Mouse (Mus musculus) MEL (cell line): Measurements from ENCODE around the gene Spi1. TPM values are rescaled to one million over a fixed set of nuclear protein-coding genes. Genes with fewer than 3 reads are reported as not detected.

ENCODE experiments used
- DNase-seq: peaks from one replicate; pipeline ENCODE4 v3.0.0; 2011; ENCODE audit warnings: low read depth, low spot score
- H3K27ac ChIP-seq: 2 replicates; pipeline ENCODE4 v1.5.1; 2012; ENCODE audit warnings: low read depth, mild to moderate bottlenecking, control low read depth, low read length, moderate library complexity; ENCODE audit not compliant: control insufficient read depth
- H3K27me3 ChIP-seq, 2 experiments: fragments of 150-350 bp in 1 of 2; sonication (generic) in 1 of 2; 2 replicates each; pipeline ENCODE4 v1.6.1; 2012; ENCODE audit warnings: low read length in 2 of 2, mild to moderate bottlenecking in 2 of 2, improper control_type of control experiment in 1 of 2, moderate library complexity in 1 of 2; ENCODE audit not compliant: insufficient read depth in 2 of 2, control insufficient read depth in 1 of 2
- H3K36me3 ChIP-seq, 2 experiments: 2 replicates each; pipeline ENCODE4 v1.6.1; 2012 to 2014; ENCODE audit warnings: low read length in 2 of 2, improper control_type of control experiment in 1 of 2, inconsistent platforms in 1 of 2, mild to moderate bottlenecking in 1 of 2; ENCODE audit not compliant: insufficient read depth in 2 of 2, control insufficient read depth in 1 of 2
- H3K4me1 ChIP-seq, 2 experiments: fragments of 150-350 bp in 1 of 2; sonication (generic) in 1 of 2; 2 replicates each; pipeline ENCODE4 v1.6.1; 2012; ENCODE audit warnings: low read length in 2 of 2, improper control_type of control experiment in 1 of 2, mild to moderate bottlenecking in 1 of 2; ENCODE audit not compliant: insufficient read depth in 2 of 2, control insufficient read depth in 1 of 2
- H3K4me3 ChIP-seq, 2 experiments: fragments of 150-350 bp in 1 of 2; sonication (generic) in 1 of 2; 2 replicates each; pipeline ENCODE4 v1.5.1; 2012; ENCODE audit warnings: low read depth in 2 of 2, low read length in 2 of 2, mild to moderate bottlenecking in 2 of 2, moderate library complexity in 2 of 2, control low read depth in 1 of 2, improper control_type of control experiment in 1 of 2; ENCODE audit not compliant: control insufficient read depth in 1 of 2, insufficient read depth in 1 of 2
- H3K79me2 ChIP-seq: 2 replicates; pipeline ENCODE4 v1.6.1; 2012; ENCODE audit warnings: mild to moderate bottlenecking, low read length, moderate library complexity; ENCODE audit not compliant: control insufficient read depth, poor library complexity, insufficient read depth
- H3K9ac ChIP-seq: 2 replicates; pipeline ENCODE4 v1.6.1; 2012; ENCODE audit warnings: low read depth, mild to moderate bottlenecking, control low read depth, low read length, moderate library complexity; ENCODE audit not compliant: control insufficient read depth, poor library complexity, severe bottlenecking
- H3K9me3 ChIP-seq: fragments of 150-350 bp; sonication (generic); replicated peaks from 2 replicates; pipeline ENCODE4 v1.6.1; 2012; ENCODE audit warnings: mild to moderate bottlenecking, low read length, improper control_type of control experiment, moderate library complexity; ENCODE audit not compliant: insufficient read depth
- CHD1 ChIP-seq: IDR thresholded peaks from 2 replicates; pipeline ENCODE4 v1.6.1; 2012; ENCODE audit warnings: low read depth, mild to moderate bottlenecking, inconsistent platforms, low read length, improper control_type of control experiment
- CHD2 ChIP-seq: IDR thresholded peaks from 2 replicates; pipeline ENCODE4 v1.6.1; 2011; ENCODE audit warnings: low read length, improper control_type of control experiment
- CTCF ChIP-seq, 3 experiments: IDR thresholded peaks in 2 of 3; conservative IDR thresholded peaks in 1 of 3; 2 replicates each; pipeline ENCODE4 v1.5.1; 2011 to 2012; ENCODE audit warnings: low read length in 3 of 3, low read depth in 2 of 3, mild to moderate bottlenecking in 2 of 3, improper control_type of control experiment in 1 of 3, inconsistent platforms in 1 of 3, mixed read lengths in 1 of 3, moderate library complexity in 1 of 3; ENCODE audit not compliant: control insufficient read depth in 1 of 3, insufficient read depth in 1 of 3, poor library complexity in 1 of 3, severe bottlenecking in 1 of 3
- EP300 ChIP-seq, 2 experiments: IDR thresholded peaks; 2 replicates each; pipeline ENCODE4 v1.6.1; 2011; ENCODE audit warnings: improper control_type of control experiment in 2 of 2, low read length in 2 of 2, low read depth in 1 of 2, mild to moderate bottlenecking in 1 of 2
- ETS1 ChIP-seq: IDR thresholded peaks from 2 replicates; pipeline ENCODE4 v1.6.1; 2012; ENCODE audit warnings: low read depth, mild to moderate bottlenecking, inconsistent platforms, low read length, improper control_type of control experiment, moderate library complexity
- GABPA ChIP-seq: IDR thresholded peaks from 2 replicates; pipeline ENCODE4 v1.6.1; 2012; ENCODE audit warnings: low read depth, mild to moderate bottlenecking, inconsistent platforms, low read length, improper control_type of control experiment, moderate library complexity
- GATA1 ChIP-seq: IDR thresholded peaks from 2 replicates; pipeline ENCODE4 v1.6.1; 2011; ENCODE audit warnings: low read depth, low read length, improper control_type of control experiment
- KAT2A ChIP-seq: conservative IDR thresholded peaks from 2 replicates; pipeline ENCODE4 v1.6.1; 2012; ENCODE audit warnings: low read depth, low read length, improper control_type of control experiment, inconsistent platforms
- MAX ChIP-seq: IDR thresholded peaks from 2 replicates; pipeline ENCODE4 v1.6.1; 2011; ENCODE audit warnings: low read length, improper control_type of control experiment
- MAZ ChIP-seq: IDR thresholded peaks from 2 replicates; pipeline ENCODE4 v1.6.1; 2012; ENCODE audit warnings: low read depth, mild to moderate bottlenecking, inconsistent platforms, low read length, improper control_type of control experiment
- MEF2A ChIP-seq: IDR thresholded peaks from 2 replicates; pipeline ENCODE4 v1.6.1; 2014; ENCODE audit warnings: low read depth, mild to moderate bottlenecking, inconsistent platforms, low read length, improper control_type of control experiment; ENCODE audit not compliant: poor library complexity, insufficient replicate concordance, severe bottlenecking; ENCODE audit errors: extremely low read depth
- MXI1 ChIP-seq: IDR thresholded peaks from 2 replicates; pipeline ENCODE4 v1.6.1; 2011; ENCODE audit warnings: mild to moderate bottlenecking, low read depth, low read length, improper control_type of control experiment
- MYB ChIP-seq: IDR thresholded peaks from 2 replicates; pipeline ENCODE4 v1.6.1; 2011; ENCODE audit warnings: mild to moderate bottlenecking, low read depth, low read length, improper control_type of control experiment
- MYC ChIP-seq: IDR thresholded peaks from 2 replicates; pipeline ENCODE4 v1.6.1; 2011; ENCODE audit warnings: low read depth, mild to moderate bottlenecking, low read length, improper control_type of control experiment, moderate library complexity
- NELFE ChIP-seq: IDR thresholded peaks from 2 replicates; pipeline ENCODE4 v1.6.1; 2011; ENCODE audit warnings: low read depth, low read length, improper control_type of control experiment
- NRF1 ChIP-seq: IDR thresholded peaks from 2 replicates; pipeline ENCODE4 v1.6.1; 2014; ENCODE audit warnings: low read depth, mild to moderate bottlenecking, inconsistent platforms, low read length, improper control_type of control experiment, moderate library complexity; ENCODE audit not compliant: poor library complexity, insufficient read depth, severe bottlenecking
- POLR2A ChIP-seq, 2 experiments: IDR thresholded peaks; 2 replicates each; pipeline ENCODE4 v1.6.1; 2011 to 2012; ENCODE audit warnings: low read length in 2 of 2, mild to moderate bottlenecking in 2 of 2, control low read depth in 1 of 2, improper control_type of control experiment in 1 of 2, low read depth in 1 of 2, moderate library complexity in 1 of 2; ENCODE audit not compliant: control insufficient read depth in 1 of 2, insufficient read depth in 1 of 2, poor library complexity in 1 of 2
- POLR2AphosphoS5 ChIP-seq: IDR thresholded peaks from 2 replicates; pipeline ENCODE4 v1.6.1; 2012; ENCODE audit warnings: low read depth, borderline replicate concordance, mild to moderate bottlenecking, inconsistent platforms, low read length, moderate library complexity, mixed read lengths
- RCOR1 ChIP-seq: IDR thresholded peaks from 2 replicates; pipeline ENCODE4 v1.6.1; 2012; ENCODE audit warnings: low read depth, mild to moderate bottlenecking, inconsistent platforms, low read length, improper control_type of control experiment
- TAL1 ChIP-seq: IDR thresholded peaks from 2 replicates; pipeline ENCODE4 v1.6.1; 2012; ENCODE audit warnings: mild to moderate bottlenecking, inconsistent platforms, low read length, moderate library complexity, mixed read lengths
- TBP ChIP-seq: IDR thresholded peaks from 2 replicates; pipeline ENCODE4 v1.8.0; 2011; ENCODE audit warnings: low read depth, low read length, improper control_type of control experiment
- TCF12 ChIP-seq: IDR thresholded peaks from 2 replicates; pipeline ENCODE4 v1.6.1; 2014; ENCODE audit warnings: low read depth, mild to moderate bottlenecking, inconsistent platforms, low read length, improper control_type of control experiment, moderate library complexity
- UBTF ChIP-seq: IDR thresholded peaks from 2 replicates; pipeline ENCODE4 v1.6.1; 2012; ENCODE audit warnings: low read depth, mild to moderate bottlenecking, inconsistent platforms, low read length, improper control_type of control experiment, moderate library complexity, borderline replicate concordance; ENCODE audit not compliant: insufficient read depth
- USF2 ChIP-seq, 2 experiments: IDR thresholded peaks; 2 replicates each; pipeline ENCODE4 v1.6.1; 2011 to 2012; ENCODE audit warnings: improper control_type of control experiment in 2 of 2, low read length in 2 of 2, borderline replicate concordance in 1 of 2, inconsistent platforms in 1 of 2, low read depth in 1 of 2, mild to moderate bottlenecking in 1 of 2; ENCODE audit not compliant: insufficient read depth in 1 of 2
- ZC3H11A ChIP-seq: IDR thresholded peaks from 2 replicates; pipeline ENCODE4 v1.6.1; 2012; ENCODE audit warnings: low read depth, mild to moderate bottlenecking, inconsistent platforms, low read length, improper control_type of control experiment
- ZMIZ1 ChIP-seq: IDR thresholded peaks from 2 replicates; pipeline ENCODE4 v1.6.1; 2012; ENCODE audit warnings: low read depth, mild to moderate bottlenecking, inconsistent platforms, low read length, improper control_type of control experiment, moderate library complexity
- polyA plus RNA-seq, 2 experiments: library from polyadenylated mRNA; stranded (reverse) in 1 of 2; unstranded in 1 of 2; fragments of >175 nt in 1 of 2; fragments of >200 nt in 1 of 2; gene quantifications; 2 replicates each; pipeline versions ENCODE4 v1.2.1 to v1.2.4; 2012; ENCODE audit warnings: low replicate concordance in 2 of 2, low read depth in 1 of 2; ENCODE audit not compliant: insufficient read length in 2 of 2, insufficient read depth in 1 of 2, missing spikeins in 1 of 2
- total RNA-seq: library from RNA; depleted of rRNA; stranded (reverse); fragments of 300-350 nt; gene quantifications from 2 replicates; pipeline ENCODE4 v1.2.3, GENCODE M21; 2012

Spi1 gene
- total and polyA plus RNA-seq, 3 experiments, result 95.9 to 142 (median 129) TPM

DNA sequence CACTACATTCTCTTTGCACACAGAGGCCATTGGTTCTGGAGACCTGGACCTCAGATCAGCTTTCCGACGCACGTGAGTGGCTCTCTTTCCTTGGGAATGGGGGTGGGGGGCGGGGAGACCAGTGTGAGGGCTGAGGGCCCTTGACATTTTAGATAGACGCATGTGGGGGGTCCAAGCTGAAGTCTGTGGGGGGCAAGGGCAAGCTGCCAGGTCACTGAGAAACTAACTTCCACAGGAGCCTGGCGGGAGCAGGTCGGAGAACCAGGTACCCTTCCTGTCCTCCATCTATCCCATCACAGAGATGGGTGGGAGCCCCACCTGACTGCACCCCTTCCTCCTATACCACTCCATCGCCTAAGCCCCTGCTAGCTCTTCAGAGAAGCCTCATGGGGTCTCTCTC is 39.3 kb downstream of the Spi1 start:
- no peak for TF ChIP-seq RCOR1
- Histone ChIP-seq H3K36me3 (no peaks in the 10 kb centered on the region), H3K79me2 (no peaks in the 10 kb centered on the region), H3K4me1 (no peaks in the 10 kb centered on the region), H3K27ac (no peak overlapping the region), H3K4me3 (no peak overlapping the region), H3K27me3 (no peaks in the 10 kb centered on the region), H3K9me3 (no peaks in the 10 kb centered on the region), H3K9ac (no peak overlapping the region)
- no peak for DNase-seq

DNA sequence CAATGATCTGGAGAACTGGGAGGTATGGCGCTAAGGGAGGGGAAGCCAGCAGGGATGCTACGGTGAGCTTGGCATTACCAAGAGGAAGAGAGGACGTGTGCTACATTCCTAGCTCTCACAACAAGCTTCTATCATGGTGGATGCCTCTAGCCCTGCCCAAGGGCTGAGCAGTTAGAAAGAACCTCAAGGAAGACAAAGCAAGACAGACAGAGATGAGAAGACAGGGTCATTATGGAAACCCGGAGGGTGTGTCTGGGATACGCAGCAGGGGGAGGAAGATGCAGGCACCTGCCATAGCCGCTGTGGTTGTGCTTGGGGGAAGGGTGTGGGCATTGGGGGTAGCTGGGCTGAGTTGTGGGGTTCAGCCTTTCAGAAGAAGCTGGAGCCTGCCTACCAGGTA is 41.3 kb downstream of the Spi1 start:
- DNase-seq, result no peak
- Histone ChIP-seq H3K79me2 (no peaks in the 10 kb centered on the region), H3K27me3 (no peaks in the 10 kb centered on the region)

DNA sequence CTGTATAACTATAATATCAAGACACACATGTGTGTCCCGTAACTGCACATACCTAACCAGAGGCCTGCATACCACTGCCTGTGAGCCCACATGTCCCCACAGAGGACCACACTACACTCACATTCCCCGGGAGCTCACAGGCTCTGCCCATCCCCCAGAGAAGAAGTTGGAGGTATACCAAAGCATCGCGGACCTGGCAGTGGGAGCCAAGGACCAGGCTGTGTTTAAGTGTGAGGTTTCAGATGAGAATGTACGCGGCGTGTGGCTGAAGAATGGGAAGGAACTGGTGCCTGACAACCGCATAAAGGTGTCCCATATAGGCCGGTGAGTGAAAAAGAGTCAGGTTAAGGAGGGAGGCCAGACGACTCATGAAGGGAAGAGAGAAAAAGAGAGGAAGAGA is 42.9 kb downstream of the Spi1 start:
- no peak overlapping the region for H3K4me3 ChIP-seq
- TF ChIP-seq TCF12 (no peak), USF2 (IDR thresholded peaks at IDR 0.05; ENCODE audit: borderline replicate concordance in 1 of 2, insufficient read depth in 1 of 2, low read depth in 1 of 2, low read length in 2 of 2) (no peak), POLR2AphosphoS5 (no peak), UBTF (no peak), TBP (no peak), MYC (no peak), GABPA (no peak), KAT2A (no peak), MAX (no peak), TAL1 (no peak), CTCF (IDR thresholded peaks at IDR 0.05 in 2 of 3, conservative IDR thresholded peaks at IDR 0.05 in 1 of 3; ENCODE audit: control insufficient read depth in 1 of 3, insufficient read depth in 1 of 3, low read depth in 2 of 3, low read length in 3 of 3, poor library complexity in 1 of 3, severe bottlenecking in 1 of 3) (no peak)

More for the DNA sequence above, 41.3 kb downstream of the Spi1 start:
- Histone ChIP-seq H3K9me3 (no peaks in the 10 kb centered on the region), H3K4me3 (no peak overlapping the region), H3K4me1 (no peaks in the 10 kb centered on the region), H3K27ac (no peak overlapping the region), H3K36me3 (no peaks in the 10 kb centered on the region), H3K9ac (no peak overlapping the region)
- TF ChIP-seq MAX, result no peak
- no peak for TF ChIP-seq POLR2A (IDR thresholded peaks at IDR 0.05; ENCODE audit: control insufficient read depth in 1 of 2, insufficient read depth in 1 of 2, low read depth in 1 of 2, low read length in 2 of 2, poor library complexity in 1 of 2)
- no peak for TF ChIP-seq MXI1
- TF ChIP-seq MYB, result no peak
- no peak for TF ChIP-seq USF2 (IDR thresholded peaks at IDR 0.05; ENCODE audit: borderline replicate concordance in 1 of 2, insufficient read depth in 1 of 2, low read depth in 1 of 2, low read length in 2 of 2)
- TF ChIP-seq GABPA, result no peak
- TF ChIP-seq GATA1, result no peak
- TF ChIP-seq TAL1, result no peak
- TF ChIP-seq ZMIZ1, result no peak
- TF ChIP-seq NRF1, result no peak
- no peak for TF ChIP-seq KAT2A
- TF ChIP-seq ETS1, result no peak
- TF ChIP-seq NELFE, result no peak
- TF ChIP-seq MAZ, result no peak
- TF ChIP-seq MEF2A, result no peak
- TF ChIP-seq CHD2, result no peak
- TF ChIP-seq ZC3H11A, result no peak
- no peak for TF ChIP-seq CHD1
- no peak for TF ChIP-seq POLR2AphosphoS5
- no peak for TF ChIP-seq EP300 (IDR thresholded peaks at IDR 0.05; ENCODE audit: low read depth in 1 of 2, low read length in 2 of 2)
- TF ChIP-seq, all 39 proteins: peak for 0

More for the DNA sequence above, 42.9 kb downstream of the Spi1 start:
- Histone ChIP-seq H3K9me3 (no peaks in the 10 kb centered on the region), H3K4me1 (no peaks in the 10 kb centered on the region), H3K27ac (no peak overlapping the region), H3K36me3 (no peaks in the 10 kb centered on the region), H3K79me2 (no peaks in the 10 kb centered on the region), H3K27me3 (no peaks in the 10 kb centered on the region), H3K9ac (no peak overlapping the region)
- DNase-seq, result no peak
